Mouse (Mus musculus): Measurements from ENCODE around the gene Hsd17b7. TPM values are rescaled to one million over a fixed set of nuclear protein-coding genes. Genes with fewer than 3 reads are reported as not detected.

The Hsd17b7 gene
- polyA plus RNA-seq, 1 experiment from 2014 or later, result 11.3 TPM

DNA sequence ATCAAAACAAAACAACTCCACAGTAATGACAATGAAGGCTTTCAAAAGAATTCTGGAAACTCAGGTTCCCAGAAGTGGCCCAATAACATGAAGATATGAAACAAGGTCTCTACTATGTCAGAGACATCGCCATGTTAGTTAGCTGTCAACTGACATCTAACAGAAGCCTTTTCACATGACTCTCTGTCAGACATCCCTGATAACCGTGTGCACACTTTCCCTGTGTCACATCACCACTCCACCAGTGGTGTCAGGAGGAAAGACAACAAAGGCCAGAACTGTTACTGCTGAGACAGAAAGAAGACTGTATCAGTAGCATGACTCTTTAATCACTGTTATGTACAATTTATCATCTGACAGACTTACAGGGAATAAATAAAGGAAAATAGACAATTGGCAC, 3.0 kb upstream of the Hsd17b7 start:
- DNase-seq (ENCODE audit: low read depth, low spot score) (no peak), ATAC-seq (no peak)
- H3K27me3 ChIP-seq, result no peaks in the 10 kb centered on the region
- CTCF ChIA-PET, result no interaction called here
- no peak for TF ChIP-seq CTCF (IDR thresholded peaks at IDR 0.05)
- POLR2A ChIA-PET, result interaction anchor here (1.2 kb wide), 1 partner anchor 12 kb away, joined by 3 read pairs; no protein-coding TSS in a partner anchor
- in situ Hi-C loops (cut with MboI; ENCODE audit: low pct_unique_long_range_greater_than_20kb), result no loop called here

DNA sequence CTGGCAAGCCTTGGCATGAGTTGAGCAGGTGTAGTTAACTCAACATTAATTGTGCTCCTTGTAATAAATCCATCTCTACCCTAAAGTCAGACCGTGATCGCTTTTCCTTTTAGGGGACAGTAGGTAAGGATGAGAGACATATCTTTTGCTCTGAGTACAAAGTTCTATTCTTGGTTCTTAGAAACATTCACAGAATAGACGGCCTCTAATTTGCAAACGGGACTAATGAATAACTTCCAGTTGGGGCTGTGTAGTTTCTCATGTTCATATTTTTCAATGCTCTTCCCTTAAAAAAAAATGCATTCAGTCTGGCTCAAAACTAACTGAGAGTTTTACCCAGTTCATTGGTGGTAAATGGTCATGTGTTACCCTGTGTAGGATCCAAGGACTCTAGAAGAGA, 1.9 kb upstream of the Hsd17b7 start:
- ChIA-PET CTCF (no interaction called here), POLR2A (no interaction called here)
- no peaks in the 10 kb centered on the region for H3K27me3 ChIP-seq
- ATAC-seq, result no peak
- no peak for DNase-seq (ENCODE audit: low read depth, low spot score)
- no peak for TF ChIP-seq CTCF (IDR thresholded peaks at IDR 0.05)
- in situ Hi-C loops (cut with MboI; ENCODE audit: low pct_unique_long_range_greater_than_20kb), result no loop called here

DNA sequence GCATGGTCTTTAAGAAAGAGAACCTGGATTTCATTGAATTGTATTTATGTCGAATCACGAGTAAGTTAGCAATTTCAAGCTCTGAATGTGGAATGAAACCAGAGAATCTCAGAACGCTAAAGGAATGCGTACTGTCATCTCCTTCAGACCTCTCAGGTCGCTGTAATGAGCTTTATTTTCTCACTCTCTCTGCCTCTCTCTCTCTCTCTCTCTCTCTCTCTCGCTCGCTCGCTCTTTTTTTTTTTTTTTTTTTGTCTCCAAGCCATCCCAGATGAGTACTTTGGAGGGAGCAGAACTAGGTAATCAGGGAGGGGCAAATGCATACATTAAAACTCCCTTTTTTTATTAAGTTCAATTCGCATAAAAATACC, 460 bp upstream of the Hsd17b7 start:
- in situ Hi-C loops (cut with MboI; ENCODE audit: low pct_unique_long_range_greater_than_20kb), result no loop called here
- ChIA-PET CTCF (interaction anchor here (0.9 to 1.4 kb wide), 3 partner anchors 167 to 186 kb away, joined by 3 to 8 read pairs (median 4); no protein-coding TSS in a partner anchor), POLR2A (interaction anchor here (0.6 to 1.5 kb wide), 5 partner anchors 8 to 167 kb away, joined by 3 to 4 read pairs (median 3); no protein-coding TSS in a partner anchor)
- ATAC-seq (peak; percentile 54), DNase-seq (ENCODE audit: low read depth, low spot score) (no peak)
- no peak for TF ChIP-seq CTCF (IDR thresholded peaks at IDR 0.05)
- H3K27me3 ChIP-seq, result no peaks in the 10 kb centered on the region

- POLR2A ChIA-PET, result no interaction called here
- in situ Hi-C loops (cut with MboI; ENCODE audit: low pct_unique_long_range_greater_than_20kb), result no loop called here
- no peak for DNase-seq (ENCODE audit: low read depth, low spot score)
- CTCF ChIA-PET, result interaction anchor here (1.5 kb wide), 1 partner anchor 18 kb away, joined by 3 read pairs; no protein-coding TSS in a partner anchor
- no peak for ATAC-seq
- TF ChIP-seq CTCF (IDR thresholded peaks at IDR 0.05), result no peak
- no peaks in the 10 kb centered on the region for H3K27me3 ChIP-seq
Measured at GRCm38 (mm10) chr1:169953106-169953505, 15.9 kb downstream of the Hsd17b7 start.

DNA sequence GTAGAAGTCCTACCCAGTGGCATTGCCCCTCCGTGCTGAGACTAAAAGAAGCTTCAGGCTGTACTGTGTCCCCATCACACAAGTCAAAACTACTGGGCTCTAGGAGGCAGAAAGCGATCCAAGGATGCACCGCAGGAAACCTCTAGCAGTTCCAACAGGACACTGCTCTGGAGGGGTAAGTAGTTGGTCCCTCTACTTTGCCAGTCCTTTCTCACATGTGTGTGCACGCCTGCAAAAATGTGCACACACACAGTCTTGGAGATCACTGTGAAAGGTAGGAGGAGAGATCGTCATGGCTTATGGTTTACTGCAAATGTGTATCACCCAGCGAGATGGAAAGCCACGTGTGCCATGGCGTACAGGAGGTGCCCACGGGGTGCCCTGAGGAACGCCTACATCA, 16.4 kb downstream of the Hsd17b7 start:
- ATAC-seq (no peak), DNase-seq (ENCODE audit: low read depth, low spot score) (no peak)
- no peak for TF ChIP-seq CTCF (IDR thresholded peaks at IDR 0.05)
- POLR2A ChIA-PET, result no interaction called here
- in situ Hi-C loops (cut with MboI; ENCODE audit: low pct_unique_long_range_greater_than_20kb), result no loop called here
- CTCF ChIA-PET, result interaction anchor here (1.5 kb wide), 1 partner anchor 18 kb away, joined by 3 read pairs; no protein-coding TSS in a partner anchor
- no peaks in the 10 kb centered on the region for H3K27me3 ChIP-seq

DNA sequence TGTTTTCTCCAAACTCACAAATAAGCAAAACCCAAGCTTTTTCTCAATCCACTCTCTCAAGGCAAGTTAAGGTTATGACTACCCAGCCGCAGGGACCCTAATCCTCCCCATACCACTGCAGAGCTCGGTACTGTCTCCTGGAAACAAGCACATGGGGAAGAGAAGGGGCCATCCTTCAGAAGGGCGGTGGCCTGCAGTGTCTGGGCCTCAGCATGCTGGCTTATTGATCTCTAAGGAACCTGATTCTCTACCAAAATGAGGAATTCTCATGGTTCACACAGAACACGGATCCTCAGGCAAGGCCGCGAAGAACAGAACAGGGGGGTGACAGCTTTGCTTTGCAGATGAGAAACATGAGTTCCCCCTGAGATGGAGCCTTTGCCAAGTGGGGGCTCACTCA, 17.5 kb downstream of the Hsd17b7 start:
- in situ Hi-C loops (cut with MboI; ENCODE audit: low pct_unique_long_range_greater_than_20kb), result no loop called here
- no peaks in the 10 kb centered on the region for H3K27me3 ChIP-seq
- TF ChIP-seq CTCF (IDR thresholded peaks at IDR 0.05), result no peak
- DNase-seq (ENCODE audit: low read depth, low spot score) (no peak), ATAC-seq (no peak)
- POLR2A ChIA-PET, result interaction anchor here (0.6 kb wide), 1 partner anchor 19 kb away, joined by 4 read pairs; no protein-coding TSS in a partner anchor
- CTCF ChIA-PET, result interaction anchor here (1.4 to 1.6 kb wide), 3 partner anchors 10 to 185 kb away, joined by 4 to 9 read pairs (median 4); no protein-coding TSS in a partner anchor

- H3K27me3 ChIP-seq, result no peaks in the 10 kb centered on the region
- POLR2A ChIA-PET, result no interaction called here
- CTCF ChIA-PET, result interaction anchor here (1.4 to 1.6 kb wide), 3 partner anchors 9 to 186 kb away, joined by 4 to 9 read pairs (median 4); no protein-coding TSS in a partner anchor
- TF ChIP-seq CTCF (IDR thresholded peaks at IDR 0.05), result peak; percentile 57
- no peak for DNase-seq (ENCODE audit: low read depth, low spot score)
- no peak for ATAC-seq
- in situ Hi-C loops (cut with MboI; ENCODE audit: low pct_unique_long_range_greater_than_20kb), result no loop called here
Measured at GRCm38 (mm10) chr1:169950651-169951050, 18.4 kb downstream of the Hsd17b7 start.

DNA sequence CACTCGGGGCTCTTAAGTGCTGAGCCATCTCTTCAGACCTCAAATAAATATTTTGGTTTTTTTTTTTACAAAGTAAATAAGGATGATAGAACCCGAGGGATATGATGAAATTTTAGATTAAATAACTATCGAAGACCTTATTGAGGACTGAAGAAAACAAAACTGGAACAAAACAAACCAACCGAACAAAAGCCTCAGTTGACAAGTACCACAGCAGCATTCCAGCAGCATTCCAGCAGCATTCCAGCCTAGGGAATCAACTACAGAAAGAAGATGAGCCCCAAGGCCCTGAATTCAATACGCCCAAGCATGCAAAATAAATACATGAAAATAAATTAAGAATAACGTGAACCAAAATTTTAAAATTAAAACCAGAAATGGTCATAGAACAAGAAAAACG, 19.1 kb downstream of the Hsd17b7 start:
- CTCF ChIA-PET, result interaction anchor here (1.1 to 2.6 kb wide), 3 partner anchors 11 to 186 kb away, joined by 3 to 12 read pairs (median 6); no protein-coding TSS in a partner anchor
- TF ChIP-seq CTCF (IDR thresholded peaks at IDR 0.05), result no peak

GRCm38 (mm10) chr1:169948866-169949265, 20.2 kb downstream of the Hsd17b7 start:
- ATAC-seq, result no peak
- CTCF ChIA-PET, result interaction anchor here (1.1 to 2.6 kb wide), 4 partner anchors 9 to 187 kb away, joined by 3 to 12 read pairs (median 5); no protein-coding TSS in a partner anchor
- in situ Hi-C loops (cut with MboI; ENCODE audit: low pct_unique_long_range_greater_than_20kb), result no loop called here
- TF ChIP-seq CTCF (IDR thresholded peaks at IDR 0.05), result no peak
- no peak for DNase-seq (ENCODE audit: low read depth, low spot score)
- no peaks in the 10 kb centered on the region for H3K27me3 ChIP-seq
- POLR2A ChIA-PET, result no interaction called here

More for the DNA sequence above, 19.1 kb downstream of the Hsd17b7 start:
- POLR2A ChIA-PET, result no interaction called here
- H3K27me3 ChIP-seq, result no peaks in the 10 kb centered on the region
- ATAC-seq (no peak), DNase-seq (ENCODE audit: low read depth, low spot score) (no peak)
- in situ Hi-C loops (cut with MboI; ENCODE audit: low pct_unique_long_range_greater_than_20kb), result no loop called here

DNA sequence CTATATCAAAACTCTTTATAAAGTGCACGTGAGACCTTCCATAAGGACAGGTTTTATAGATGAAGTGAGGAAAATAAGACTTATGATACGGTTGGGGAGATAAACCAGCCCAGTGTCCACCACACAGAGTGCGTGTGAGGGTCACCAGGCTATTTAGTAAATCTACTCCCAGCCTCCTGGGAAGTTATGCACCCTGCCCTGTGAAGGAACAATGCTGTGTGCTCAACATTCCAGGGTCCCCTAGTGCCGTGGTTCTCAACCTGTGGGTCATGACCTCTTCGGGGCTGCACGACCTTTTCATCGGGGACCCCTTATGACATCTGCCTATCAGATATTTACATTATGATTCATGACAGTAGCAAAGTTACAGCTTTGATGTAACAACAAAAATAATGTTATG, 20.8 kb downstream of the Hsd17b7 start:
- DNase-seq (ENCODE audit: low read depth, low spot score) (no peak), ATAC-seq (no peak)
- H3K27me3 ChIP-seq, result no peaks in the 10 kb centered on the region
- in situ Hi-C loops (cut with MboI; ENCODE audit: low pct_unique_long_range_greater_than_20kb), result no loop called here
- ChIA-PET CTCF (interaction anchor here (1.3 to 2.6 kb wide), 4 partner anchors 9 to 188 kb away, joined by 4 to 12 read pairs (median 5); no protein-coding TSS in a partner anchor), POLR2A (no interaction called here)
- TF ChIP-seq CTCF (IDR thresholded peaks at IDR 0.05), result no peak

GRCm38 (mm10) chr1:169947654-169948053, 21.4 kb downstream of the Hsd17b7 start:
- in situ Hi-C loops (cut with MboI; ENCODE audit: low pct_unique_long_range_greater_than_20kb), result no loop called here
- CTCF ChIA-PET, result interaction anchor here (1.4 to 2.6 kb wide), 2 partner anchors 8 to 12 kb away, joined by 4 to 12 read pairs; no protein-coding TSS in a partner anchor
- H3K27me3 ChIP-seq, result no peaks in the 10 kb centered on the region
- DNase-seq (ENCODE audit: low read depth, low spot score), result no peak
- POLR2A ChIA-PET, result no interaction called here
- TF ChIP-seq CTCF (IDR thresholded peaks at IDR 0.05), result no peak
- ATAC-seq, result no peak

Measured in Patski (cell line).